Mouse (Mus musculus) heart, postnatal 0 days (tissue): ENCODE results near the gene Kazn.

Experiments used
- CTCF ChIP-seq: IDR thresholded peaks from 2 replicates; pipeline ENCODE4 v1.5.1; 2016; ENCODE audit warnings: antibody characterized with exemption, control low read depth, low read depth
- EP300 ChIP-seq: IDR thresholded peaks from 2 replicates; pipeline ENCODE4 v1.6.1; 2016; ENCODE audit warnings: antibody characterized with exemption, low read depth

GRCm38 (mm10) chr4:142238041-142238440 is 1.2 kb downstream of the Kazn start:
- TF ChIP-seq CTCF, result no peak
- no peak for TF ChIP-seq EP300
